Mouse (Mus musculus) gastrocnemius, postnatal 14 days (tissue): ENCODE measurements around the gene Rock2. TPM values are rescaled to one million over a fixed set of nuclear protein-coding genes. Genes with fewer than 3 reads are reported as not detected.
A peak's percentile ranks its signal among the peaks of the same experiment; 100 is the strongest.

ENCODE experiments used
- DNase-seq: peaks from one replicate; pipeline ENCODE4 v3.0.0; 2021; ENCODE audit warnings: mixed read lengths
- intact Hi-C: fragments of 180-260 bp; cut with DNase I; formaldehyde crosslinking; loops from one replicate; pipeline ENCODE4 v1.15.1; 2025; ENCODE audit warnings: low total_unique reads
- long read RNA-seq, 2 experiments: library from polyadenylated mRNA; stranded (forward); transcript quantifications; one replicate each; pipeline ENCODE4 v2.0.0; 2021
- total RNA-seq, 2 experiments: library from RNA; stranded (reverse); gene quantifications; 2 replicates each; pipeline ENCODE4 v1.2.3; 2021

Gene Rock2
- total RNA-seq, result 10 to 100 TPM; 71.6 to 76.3 TPM
- long read RNA-seq, experiment 1, partial matches to known transcripts, result 10 of 12 reads
- long read RNA-seq, experiment 1, other reads (novel, unspliced or antisense), result 2 of 12 reads
- long read RNA-seq, experiment 2, partial matches to known transcripts, result 7 of 10 reads
- long read RNA-seq, experiment 2, other reads (novel, unspliced or antisense), result 3 of 10 reads

- DNase-seq, result peak; percentile 90
Observed at GRCm38 (mm10) chr12:16894396-16895220, at the start of gene Rock2. Rock2 (plus strand) TSS chr12:16894895.

GRCm38 (mm10) chr12:16847204-16847792 lies 47.4 kb upstream of the Rock2 start:
- no peak for DNase-seq
- intact Hi-C loops, result no loop called here

More at GRCm38 (mm10) chr12:16894396-16895220, at the start of gene Rock2:
- intact Hi-C loops, result no loop called here

- no peak for DNase-seq
- intact Hi-C loops, result no loop called here
Observed at GRCm38 (mm10) chr12:16848501-16848900, 46.2 kb upstream of the Rock2 start.

GRCm38 (mm10) chr12:16849821-16850220 lies 44.9 kb upstream of the Rock2 start:
- intact Hi-C loops, result no loop called here
- no peak for DNase-seq

GRCm38 (mm10) chr12:16850431-16851375 lies 44.0 kb upstream of the Rock2 start:
- intact Hi-C loops, result no loop called here
- DNase-seq, result peak; percentile 88

- DNase-seq, result peak; percentile 85
Observed at GRCm38 (mm10) chr12:16853431-16854165, 41.1 kb upstream of the Rock2 start.

GRCm38 (mm10) chr12:16855632-16856305 lies 38.9 kb upstream of the Rock2 start:
- intact Hi-C loops, result no loop called here
- no peak for DNase-seq

More at GRCm38 (mm10) chr12:16853431-16854165, 41.1 kb upstream of the Rock2 start:
- intact Hi-C loops, result no loop called here

GRCm38 (mm10) chr12:16856306-16856679 lies 38.4 kb upstream of the Rock2 start:
- intact Hi-C loops, result no loop called here
- no peak for DNase-seq

GRCm38 (mm10) chr12:16858081-16858480 lies 36.6 kb upstream of the Rock2 start:
- intact Hi-C loops, result no loop called here
- no peak for DNase-seq

- DNase-seq, result no peak
- intact Hi-C loops, result no loop called here
Observed at GRCm38 (mm10) chr12:16859781-16860180, 34.9 kb upstream of the Rock2 start.

GRCm38 (mm10) chr12:16860533-16860932 lies 34.2 kb upstream of the Rock2 start:
- intact Hi-C loops, result no loop called here
- no peak for DNase-seq

GRCm38 (mm10) chr12:16860961-16861360 lies 33.7 kb upstream of the Rock2 start:
- no peak for DNase-seq
- intact Hi-C loops, result no loop called here

GRCm38 (mm10) chr12:16864477-16864876 lies 30.2 kb upstream of the Rock2 start:
- no peak for DNase-seq
- intact Hi-C loops, result no loop called here

GRCm38 (mm10) chr12:16865871-16866270 lies 28.8 kb upstream of the Rock2 start:
- intact Hi-C loops, result no loop called here

GRCm38 (mm10) chr12:16866460-16866859 lies 28.2 kb upstream of the Rock2 start:
- no peak for DNase-seq
- intact Hi-C loops, result no loop called here

More at GRCm38 (mm10) chr12:16865871-16866270, 28.8 kb upstream of the Rock2 start:
- no peak for DNase-seq

GRCm38 (mm10) chr12:16867306-16867705 lies 27.4 kb upstream of the Rock2 start:
- intact Hi-C loops, result no loop called here
- DNase-seq, result no peak

- no peak for DNase-seq
- intact Hi-C loops, result no loop called here
Observed at GRCm38 (mm10) chr12:16868618-16869017, 26.1 kb upstream of the Rock2 start.

GRCm38 (mm10) chr12:16869091-16869778 lies 25.5 kb upstream of the Rock2 start:
- DNase-seq, result no peak
- intact Hi-C loops, result no loop called here
